Mouse (Mus musculus) hindbrain, embryonic 14.5 days (tissue): ENCODE measurements around the gene Alcam. TPM values are rescaled to one million over a fixed set of nuclear protein-coding genes. Genes with fewer than 3 reads are reported as not detected.

Experiments
- ATAC-seq: fragments of 200-750 bp; cut with Nextera tagmentation; 2 replicates; pipeline ENCODE4 v1.8.0; 2017; ENCODE audit warnings: moderate number of reproducible peaks, mild to moderate bottlenecking, moderate TSS enrichment, moderate library complexity; ENCODE audit not compliant: low FRiP score
- DNase-seq: peaks from one replicate; pipeline ENCODE4 v3.0.0-alpha.2; 2015; ENCODE audit warnings: low spot score
- H3K27ac ChIP-seq: fragments of 300-500 bp; sonication (generic); 2 replicates; pipeline ENCODE4 v1.5.1; 2014; ENCODE audit warnings: mild to moderate bottlenecking, moderate library complexity
- H3K27me3 ChIP-seq: fragments of 300-500 bp; sonication (generic); 2 replicates; pipeline ENCODE4 v1.6.1; 2014; ENCODE audit warnings: mild to moderate bottlenecking, low read length, mixed read lengths; ENCODE audit not compliant: control insufficient read depth, insufficient read depth
- H3K36me3 ChIP-seq: fragments of 300-500 bp; sonication (generic); replicated peaks from 2 replicates; pipeline ENCODE4 v1.6.1; 2014; ENCODE audit not compliant: control insufficient read depth, insufficient read depth
- H3K4me1 ChIP-seq: fragments of 300-500 bp; sonication (generic); replicated peaks from 2 replicates; pipeline ENCODE4 v1.6.1; 2014; ENCODE audit warnings: antibody characterized with exemption, low read length, mixed read lengths; ENCODE audit not compliant: control insufficient read depth, insufficient read depth
- H3K4me2 ChIP-seq: fragments of 300-500 bp; sonication (generic); replicated peaks from 2 replicates; pipeline ENCODE4 v1.6.1; 2014; ENCODE audit warnings: mild to moderate bottlenecking, moderate library complexity
- H3K4me3 ChIP-seq: fragments of 300-500 bp; sonication (generic); replicated peaks from 2 replicates; pipeline ENCODE4 v1.5.1; 2014; ENCODE audit warnings: mild to moderate bottlenecking, low read length
- H3K9ac ChIP-seq: fragments of 300-500 bp; sonication (generic); 2 replicates; pipeline ENCODE4 v1.6.1; 2014
- H3K9me3 ChIP-seq: fragments of 300-500 bp; sonication (generic); 2 replicates; pipeline ENCODE4 v1.6.1; 2016; ENCODE audit warnings: low read length; ENCODE audit not compliant: control insufficient read depth
- WGBS: fragments of 180-500 bp; shearing (Covaris S2); extraction: QIAGEN DNeasy Blood & Tissue Kit; methylation state at CpG from one replicate; pipeline ENCODE4 v1.1.7; 2014; 5-methylcytosine and 5-hydroxymethylcytosine counted together
- polyA plus RNA-seq: library from polyadenylated mRNA; unstranded; fragments of >200 nt; fragmentation: Nextera tagmentation; extraction: Ambion mirVana; gene quantifications from 2 replicates; pipeline ENCODE4 v1.2.1, GENCODE M21; 2014

Gene Alcam
- 63.5 and 69.7 TPM in 2 replicates for polyA plus RNA-seq

DNA sequence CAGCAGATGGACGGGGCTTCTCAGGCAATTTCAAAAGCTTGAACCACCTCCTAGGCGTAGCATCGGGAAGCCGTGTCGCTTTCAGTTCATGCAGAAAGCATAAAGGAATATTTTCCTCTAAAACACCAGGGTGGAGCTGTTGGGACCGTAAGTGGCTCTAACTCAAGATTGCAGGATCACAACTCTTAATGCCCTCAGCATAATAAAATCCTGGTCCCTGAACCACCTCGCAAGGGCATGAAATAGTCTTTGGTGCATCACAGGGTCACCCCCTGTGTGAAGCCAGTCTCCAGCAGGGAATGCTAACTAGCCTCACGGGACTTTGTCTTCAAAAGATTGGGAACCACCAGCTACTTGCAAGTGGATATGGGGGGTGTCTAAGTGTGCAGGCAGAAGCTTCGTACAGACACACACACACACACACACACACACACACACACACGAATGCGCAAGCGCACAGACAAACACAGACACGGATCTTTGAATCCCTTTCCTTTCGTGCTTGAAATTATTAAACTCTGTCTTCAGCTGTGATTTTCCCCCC, at the start of gene Alcam:
Alcam (minus strand) TSS at position 104 of the 544 bp plus-strand sequence.
- no peaks in the 10 kb centered on the region for H3K36me3 ChIP-seq
- peak within 1 kb of the TSS; percentile 75 for H3K27ac ChIP-seq
- ATAC-seq (no peak), DNase-seq (peak; percentile 66)
- H3K9ac ChIP-seq = peak within 1 kb of the TSS; percentile 68
- peak within 1 kb of the TSS; percentile 91 for H3K4me2 ChIP-seq
- H3K9me3 ChIP-seq = no peaks in the 10 kb centered on the region
- peaks cover 10% of the 10 kb centered on the region for H3K4me1 ChIP-seq
- H3K27me3 ChIP-seq = no peaks in the 10 kb centered on the region
- WGBS = under 1% methylated on average over 14 of the region's 14 CpGs
- peak within 1 kb of the TSS; percentile 64 for H3K4me3 ChIP-seq

GRCm38 (mm10) chr16:52498757-52499335, 45.0 kb upstream of the Alcam start:
- Histone ChIP-seq H3K27ac (no peak overlapping the region), H3K9ac (no peak overlapping the region), H3K27me3 (no peaks in the 10 kb centered on the region), H3K4me1 (no peaks in the 10 kb centered on the region), H3K4me3 (no peak overlapping the region), H3K4me2 (no peak overlapping the region), H3K36me3 (no peaks in the 10 kb centered on the region), H3K9me3 (no peaks in the 10 kb centered on the region)
- ATAC-seq (no peak), DNase-seq (no peak)
- WGBS = 77% methylated on average over 4 of the region's 4 CpGs

- H3K4me2 ChIP-seq = no peak overlapping the region
- no peak overlapping the region for H3K9ac ChIP-seq
- H3K9me3 ChIP-seq = no peaks in the 10 kb centered on the region
- no peaks in the 10 kb centered on the region for H3K27me3 ChIP-seq
- ATAC-seq (no peak), DNase-seq (no peak)
- H3K4me1 ChIP-seq = no peaks in the 10 kb centered on the region
- no peaks in the 10 kb centered on the region for H3K36me3 ChIP-seq
- H3K27ac ChIP-seq = no peak overlapping the region
- 64% methylated on average over 1 of the region's 1 CpGs for WGBS
- H3K4me3 ChIP-seq = no peak overlapping the region
These were observed 36.7 kb upstream of the Alcam start for GRCm38 (mm10) chr16:52490542-52490941.

DNA sequence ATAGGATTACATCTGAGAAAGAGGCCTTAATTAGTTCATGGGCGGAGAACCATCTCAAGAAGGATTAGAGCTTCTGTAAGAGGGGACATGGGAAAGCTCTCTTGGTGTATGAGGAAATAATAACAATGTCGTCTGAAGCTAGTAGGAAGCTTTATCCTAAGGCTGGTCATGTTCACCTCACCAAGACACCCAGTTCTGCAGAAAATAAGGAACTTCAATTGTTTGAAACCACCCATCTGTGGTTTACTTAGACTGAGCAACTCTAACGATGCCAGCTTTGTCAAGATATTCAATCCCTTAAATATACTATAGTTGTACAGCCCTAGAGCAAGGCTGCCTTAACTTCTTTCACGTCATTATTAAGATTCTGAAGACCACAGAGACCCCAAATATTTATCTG, 20.4 kb upstream of the Alcam start:
- Histone ChIP-seq H3K9ac (no peak overlapping the region), H3K27ac (no peak overlapping the region), H3K27me3 (no peaks in the 10 kb centered on the region), H3K4me1 (no peaks in the 10 kb centered on the region), H3K9me3 (no peaks in the 10 kb centered on the region), H3K4me3 (no peak overlapping the region), H3K4me2 (no peak overlapping the region), H3K36me3 (no peaks in the 10 kb centered on the region)
- ATAC-seq (no peak), DNase-seq (no peak)
- 82% methylated on average over 4 of the region's 4 CpGs for WGBS

GRCm38 (mm10) chr16:52473089-52473488, 19.2 kb upstream of the Alcam start:
- no peak overlapping the region for H3K4me2 ChIP-seq
- H3K9ac ChIP-seq = no peak overlapping the region
- no peak overlapping the region for H3K4me3 ChIP-seq
- no peak overlapping the region for H3K27ac ChIP-seq
- H3K27me3 ChIP-seq = no peaks in the 10 kb centered on the region
- H3K9me3 ChIP-seq = no peaks in the 10 kb centered on the region
- DNase-seq (no peak), ATAC-seq (no peak)
- H3K4me1 ChIP-seq = no peaks in the 10 kb centered on the region
- no peaks in the 10 kb centered on the region for H3K36me3 ChIP-seq
- WGBS = 91% methylated on average over 2 of the region's 2 CpGs

- DNase-seq (no peak), ATAC-seq (no peak)
- Histone ChIP-seq H3K36me3 (no peaks in the 10 kb centered on the region), H3K27me3 (no peaks in the 10 kb centered on the region), H3K4me1 (no peaks in the 10 kb centered on the region), H3K9ac (no peak overlapping the region), H3K4me2 (no peak overlapping the region), H3K9me3 (no peaks in the 10 kb centered on the region), H3K4me3 (no peak overlapping the region), H3K27ac (no peak overlapping the region)
- 91% methylated on average over 3 of the region's 3 CpGs for WGBS
These were observed 18.8 kb upstream of the Alcam start for GRCm38 (mm10) chr16:52472635-52473034.

GRCm38 (mm10) chr16:52472059-52472458, 18.2 kb upstream of the Alcam start:
- H3K4me2 ChIP-seq = no peak overlapping the region
- H3K9ac ChIP-seq = no peak overlapping the region
- DNase-seq = no peak
- no peaks in the 10 kb centered on the region for H3K9me3 ChIP-seq
- H3K27me3 ChIP-seq = no peaks in the 10 kb centered on the region
- no peak overlapping the region for H3K27ac ChIP-seq
- H3K4me3 ChIP-seq = no peak overlapping the region
- no peak for ATAC-seq
- H3K4me1 ChIP-seq = no peaks in the 10 kb centered on the region
- H3K36me3 ChIP-seq = no peaks in the 10 kb centered on the region

DNA sequence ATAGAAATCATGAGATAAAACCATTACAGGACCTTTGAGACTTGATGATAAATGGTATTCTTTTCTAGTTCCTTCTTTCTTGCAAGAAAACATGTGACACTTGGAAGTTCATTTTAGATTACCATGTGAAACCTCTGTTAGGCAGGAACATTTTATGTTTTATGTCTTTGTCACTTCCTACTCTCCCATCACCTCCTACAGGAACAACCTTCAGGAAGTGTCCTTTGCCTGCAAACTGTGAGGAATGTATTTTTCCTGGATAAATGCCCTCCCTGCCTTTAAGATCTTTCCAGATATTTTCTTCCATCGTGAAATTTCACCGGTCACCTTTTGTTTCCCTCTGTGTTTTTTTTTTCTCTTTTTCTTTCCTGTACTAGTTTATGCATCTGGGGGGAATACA, 17.0 kb upstream of the Alcam start:
- WGBS = 92% methylated on average over 2 of the region's 2 CpGs
- no peak for ATAC-seq

GRCm38 (mm10) chr16:52470226-52470625, 16.4 kb upstream of the Alcam start:
- H3K4me2 ChIP-seq = no peak overlapping the region
- ATAC-seq = no peak
- no peak for DNase-seq
- no peak overlapping the region for H3K9ac ChIP-seq
- no peaks in the 10 kb centered on the region for H3K27me3 ChIP-seq
- no peaks in the 10 kb centered on the region for H3K9me3 ChIP-seq
- no peaks in the 10 kb centered on the region for H3K4me1 ChIP-seq
- 91% methylated on average over 3 of the region's 3 CpGs for WGBS
- H3K36me3 ChIP-seq = no peaks in the 10 kb centered on the region
- H3K4me3 ChIP-seq = no peak overlapping the region
- no peak overlapping the region for H3K27ac ChIP-seq

More for the DNA sequence above, 17.0 kb upstream of the Alcam start:
- H3K9ac ChIP-seq = no peak overlapping the region
- H3K27me3 ChIP-seq = no peaks in the 10 kb centered on the region
- H3K27ac ChIP-seq = no peak overlapping the region
- H3K9me3 ChIP-seq = no peaks in the 10 kb centered on the region
- no peak overlapping the region for H3K4me3 ChIP-seq
- H3K4me1 ChIP-seq = no peaks in the 10 kb centered on the region
- DNase-seq = no peak
- H3K4me2 ChIP-seq = no peak overlapping the region
- H3K36me3 ChIP-seq = no peaks in the 10 kb centered on the region

GRCm38 (mm10) chr16:52468426-52468825, 14.6 kb upstream of the Alcam start:
- no peak for DNase-seq
- no peaks in the 10 kb centered on the region for H3K4me1 ChIP-seq
- H3K27ac ChIP-seq = no peak overlapping the region
- no peak overlapping the region for H3K4me2 ChIP-seq
- H3K9ac ChIP-seq = no peak overlapping the region
- no peaks in the 10 kb centered on the region for H3K27me3 ChIP-seq
- H3K4me3 ChIP-seq = no peak overlapping the region
- H3K36me3 ChIP-seq = no peaks in the 10 kb centered on the region
- H3K9me3 ChIP-seq = no peaks in the 10 kb centered on the region
- no peak for ATAC-seq
